Mouse (Mus musculus) heart, adult 2 months (tissue): Measurements from ENCODE around the gene Muc1. TPM values are rescaled to one million over a fixed set of nuclear protein-coding genes. Genes with fewer than 3 reads are reported as not detected.

Experiments
- DNase-seq, 2 experiments: peaks; one replicate each; pipeline ENCODE4 v3.0.0; 2021
- H3K27ac ChIP-seq: fragments of 200-600 bp; 2 replicates; pipeline ENCODE4 v1.8.1; 2022
- H3K27me3 ChIP-seq: fragments of 200-500 bp; 2 replicates; pipeline ENCODE4 v1.6.1; 2012; ENCODE audit warnings: mild to moderate bottlenecking, low read length, inconsistent platforms, mixed read lengths; ENCODE audit not compliant: control insufficient read depth, insufficient read depth
- H3K36me3 ChIP-seq: fragments of 200-500 bp; 2 replicates; pipeline ENCODE4 v1.6.1; 2012; ENCODE audit warnings: low read length, inconsistent platforms; ENCODE audit not compliant: control insufficient read depth, insufficient read depth
- H3K4me1 ChIP-seq: fragments of 200-500 bp; 2 replicates; pipeline ENCODE4 v1.6.1; 2011; ENCODE audit warnings: low read length; ENCODE audit not compliant: control insufficient read depth, insufficient read depth
- H3K4me3 ChIP-seq: fragments of 200-600 bp; 2 replicates; pipeline ENCODE4 v1.8.1; 2022
- H3K79me2 ChIP-seq: fragments of 200-500 bp; replicated peaks from 2 replicates; pipeline ENCODE4 v1.6.1; 2012; ENCODE audit warnings: mild to moderate bottlenecking, inconsistent platforms, low read length, moderate library complexity, mixed read lengths; ENCODE audit not compliant: control insufficient read depth, insufficient read depth
- H3K9ac ChIP-seq: fragments of 200-500 bp; 2 replicates; pipeline ENCODE4 v1.6.1; 2012; ENCODE audit warnings: low read depth, mild to moderate bottlenecking, control low read depth, inconsistent platforms, low read length, mixed read lengths
- CTCF ChIP-seq: fragments of 200-600 bp; IDR thresholded peaks from 2 replicates; pipeline ENCODE4 v1.8.1; 2022; ENCODE audit warnings: antibody characterized with exemption, mild to moderate bottlenecking, moderate library complexity
- EP300 ChIP-seq: fragments of 200-500 bp; IDR thresholded peaks from 2 replicates; pipeline ENCODE4 v1.6.1; 2011; ENCODE audit warnings: low read depth, low read length, control low read depth; ENCODE audit not compliant: insufficient read depth
- POLR2A ChIP-seq: fragments of 200-500 bp; IDR thresholded peaks from 2 replicates; pipeline ENCODE4 v1.6.1; 2011; ENCODE audit warnings: mild to moderate bottlenecking, low read depth, low read length, control low read depth; ENCODE audit not compliant: insufficient read depth
- WGBS: fragments of 180-500 bp; shearing (Covaris S2); methylation state at CpG from one replicate; pipeline ENCODE4 v1.1.7; 2018; 5-methylcytosine and 5-hydroxymethylcytosine counted together
- intact Hi-C: fragments of 180-260 bp; cut with DNase I; formaldehyde crosslinking; loops from one replicate; pipeline ENCODE4 v1.15.1; 2025
- polyA plus RNA-seq: library from polyadenylated mRNA; depleted of rRNA; stranded (reverse); fragments of >200 nt; gene quantifications from 2 replicates; pipeline ENCODE4 v1.2.3, GENCODE M21; 2012
- total RNA-seq, 2 experiments: library from RNA; stranded (reverse); gene quantifications; 2 replicates each; pipeline ENCODE4 v1.2.3; 2021

Muc1 gene
- total and polyA plus RNA-seq, 3 experiments: 0.39 to 6.2 (median 0.47) TPM

- DNase-seq: no peak
- Histone ChIP-seq H3K27ac (no peak overlapping the region), H3K79me2 (no peaks in the 10 kb centered on the region), H3K9ac (no peak overlapping the region), H3K27me3 (no peaks in the 10 kb centered on the region), H3K36me3 (no peaks in the 10 kb centered on the region), H3K4me3 (no peak overlapping the region), H3K4me1 (peaks cover 3% of the 10 kb centered on the region)
- 75% methylated on average over 2 of the region's 2 CpGs for WGBS
- TF ChIP-seq POLR2A (no peak), CTCF (no peak), EP300 (no peak)
- intact Hi-C loops: no loop called here
Observed at GRCm38 (mm10) chr3:89206695-89207094, 22.2 kb upstream of the Muc1 start.

DNA sequence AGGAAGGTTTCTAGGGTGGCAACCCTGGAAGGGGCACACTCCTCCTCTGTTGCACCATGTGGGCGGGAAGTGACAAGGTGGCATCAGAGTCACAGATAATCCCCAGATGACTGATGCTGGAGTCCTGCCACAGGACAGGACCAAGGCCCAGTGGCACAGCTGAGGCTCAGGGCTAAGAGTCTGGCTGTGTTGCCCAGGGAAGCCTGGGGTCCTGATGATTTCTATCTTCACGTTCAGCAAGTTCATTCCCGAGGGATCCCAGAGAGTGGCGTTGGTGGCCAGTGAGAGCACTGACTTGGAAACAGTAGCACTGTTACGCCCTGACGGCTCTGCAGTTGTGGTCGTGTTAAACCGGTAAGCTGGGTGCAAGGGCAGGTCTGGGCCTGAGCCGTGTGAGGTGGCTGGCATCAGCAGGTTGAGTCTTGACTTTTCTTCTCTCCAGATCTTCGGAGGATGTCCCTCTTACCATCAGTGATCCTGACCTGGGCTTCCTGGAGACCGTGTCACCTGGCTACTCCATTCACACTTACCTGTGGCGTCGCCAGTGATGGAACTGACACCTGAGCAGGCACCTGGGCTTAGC lies 20.7 kb upstream of the Muc1 start:
- Histone ChIP-seq H3K4me3 (no peak overlapping the region), H3K27me3 (no peaks in the 10 kb centered on the region), H3K36me3 (no peaks in the 10 kb centered on the region), H3K9ac (no peak overlapping the region), H3K79me2 (no peaks in the 10 kb centered on the region), H3K27ac (no peak overlapping the region), H3K4me1 (peaks cover 3% of the 10 kb centered on the region)
- no peak for DNase-seq
- intact Hi-C loops: no loop called here
- WGBS: 87% methylated on average over 13 of the region's 13 CpGs
- no peak for TF ChIP-seq CTCF
- no peak for TF ChIP-seq EP300
- TF ChIP-seq POLR2A: no peak

- Histone ChIP-seq H3K36me3 (no peaks in the 10 kb centered on the region), H3K79me2 (no peaks in the 10 kb centered on the region), H3K4me1 (no peaks in the 10 kb centered on the region; the same call in 1 of the 2 replicates), H3K27ac (no peak overlapping the region), H3K27me3 (no peaks in the 10 kb centered on the region), H3K4me3 (no peak overlapping the region), H3K9ac (no peak overlapping the region)
- intact Hi-C loops: no loop called here
- no peak for TF ChIP-seq CTCF
- no peak for TF ChIP-seq EP300
- no peak for TF ChIP-seq POLR2A
- 86% methylated on average over 6 of the region's 6 CpGs for WGBS
- DNase-seq: no peak
Observed at GRCm38 (mm10) chr3:89208736-89209135, 20.1 kb upstream of the Muc1 start.

DNA sequence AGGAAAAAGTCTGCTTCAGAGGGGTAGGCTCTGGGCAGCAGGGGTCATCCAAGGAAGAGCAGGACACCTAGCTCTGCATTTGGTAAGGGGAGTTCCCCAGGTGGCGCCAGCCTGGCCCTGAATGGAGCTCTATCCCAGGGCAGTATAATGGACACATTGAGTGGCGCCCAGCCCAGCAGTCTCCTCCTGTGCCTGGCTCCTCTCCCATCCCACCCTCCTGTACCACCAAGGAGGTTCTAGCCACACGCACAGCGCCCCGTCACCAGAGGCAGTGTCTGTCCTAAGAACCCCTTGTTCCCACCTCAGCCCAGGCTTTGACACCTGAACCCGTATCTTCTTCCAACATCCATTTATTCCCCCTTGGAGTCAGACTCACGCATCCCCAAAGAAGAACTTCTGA lies 19.1 kb upstream of the Muc1 start:
- no peak overlapping the region for H3K9ac ChIP-seq
- 91% methylated on average over 7 of the region's 7 CpGs for WGBS
- TF ChIP-seq POLR2A (no peak), CTCF (no peak), EP300 (no peak)
- intact Hi-C loops: loop anchor here (10.0 kb wide), 1 partner anchor 265 kb away; no protein-coding TSS in a partner anchor
- H3K36me3 ChIP-seq: no peaks in the 10 kb centered on the region
- H3K79me2 ChIP-seq: no peaks in the 10 kb centered on the region
- no peak for DNase-seq
- no peaks in the 10 kb centered on the region; the same call in 1 of the 2 replicates for H3K4me1 ChIP-seq
- H3K27ac ChIP-seq: no peak overlapping the region
- no peaks in the 10 kb centered on the region for H3K27me3 ChIP-seq
- no peak overlapping the region for H3K4me3 ChIP-seq

DNA sequence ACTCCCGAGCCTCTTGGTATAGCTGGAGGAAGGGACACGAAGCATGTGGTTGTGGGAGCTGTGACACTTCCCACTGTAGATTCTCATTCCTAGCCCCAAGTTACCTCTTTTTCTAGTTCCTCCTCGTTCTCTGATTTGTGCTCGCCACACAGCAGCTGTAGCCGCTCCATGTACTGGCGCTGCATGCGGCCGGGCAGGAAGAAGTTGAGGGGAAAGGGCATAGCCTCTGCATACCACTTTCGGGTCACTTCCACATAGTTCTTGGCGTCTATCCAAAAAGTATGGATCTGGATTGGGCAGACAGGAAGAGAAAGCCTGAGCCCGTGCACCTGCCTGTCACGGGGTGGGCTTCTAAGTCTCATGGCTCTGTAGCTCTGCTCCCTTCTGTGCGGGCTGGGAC lies 18.7 kb upstream of the Muc1 start:
- Histone ChIP-seq H3K4me3 (no peak overlapping the region), H3K36me3 (no peaks in the 10 kb centered on the region), H3K79me2 (no peaks in the 10 kb centered on the region), H3K27me3 (no peaks in the 10 kb centered on the region), H3K27ac (no peak overlapping the region), H3K4me1 (no peaks in the 10 kb centered on the region; the same call in none of the 2 replicates), H3K9ac (no peak overlapping the region)
- peak in 1 of 2 experiments; percentile 21 for DNase-seq
- TF ChIP-seq CTCF (no peak), EP300 (no peak), POLR2A (no peak)
- intact Hi-C loops: loop anchor here (10.0 kb wide), 1 partner anchor 265 kb away; no protein-coding TSS in a partner anchor
- 48% methylated on average over 13 of the region's 13 CpGs for WGBS

- intact Hi-C loops: loop anchor here (10.0 kb wide), 1 partner anchor 266 kb away; no protein-coding TSS in a partner anchor
- Histone ChIP-seq H3K4me3 (no peak overlapping the region), H3K36me3 (no peaks in the 10 kb centered on the region), H3K4me1 (peaks cover 4% of the 10 kb centered on the region), H3K79me2 (no peaks in the 10 kb centered on the region), H3K27ac (no peak overlapping the region), H3K9ac (no peak overlapping the region), H3K27me3 (no peaks in the 10 kb centered on the region)
- WGBS: 13% methylated on average over 7 of the region's 7 CpGs
- DNase-seq: peak in 1 of 2 experiments; percentile 52
- TF ChIP-seq CTCF: no peak
- TF ChIP-seq POLR2A: no peak
- no peak for TF ChIP-seq EP300
Observed at GRCm38 (mm10) chr3:89210731-89211130, 18.1 kb upstream of the Muc1 start.
